Mouse (Mus musculus) adrenal gland, postnatal 36 days (tissue): ENCODE results near the gene Id1. TPM values are rescaled to one million over a fixed set of nuclear protein-coding genes. Genes with fewer than 3 reads are reported as not detected.

Source experiments
- DNase-seq, 2 experiments: peaks; one replicate each; pipeline ENCODE4 v3.0.0; 2021; ENCODE audit warnings: mixed read lengths in 1 of 2
- microRNA-seq: library from miRNA; unstranded; fragments of <30 nt; microRNA quantifications from one replicate; pipeline ENCODE4 v1.2.0, GENCODE M21; 2021
- total RNA-seq, 2 experiments: library from RNA; stranded (reverse); gene quantifications; 2 replicates each; pipeline ENCODE4 v1.2.3; 2021

Id1 gene
- total RNA-seq, 2 experiments from 2014 or later = 68.4 to 105 TPM

GRCm38 (mm10) chr2:152784640-152785039 lies 48.6 kb downstream of the Id1 start:
- no peak for DNase-seq

GRCm38 (mm10) chr2:152785446-152786350 lies 49.6 kb downstream of the Id1 start:
- peak; percentile 81 to 85 for DNase-seq

Small RNAs within 50 kb of the gene (microRNA-seq; reads per million reads assigned to microRNA genes)
- gene Gm23802 = not detected

Other genes with a start within 250 kb of the Id1 start
- not detected for gene Defb22, start 246.1 kb upstream of the Id1 start, total RNA-seq
- not detected for gene Defb26, start 224.6 kb upstream of the Id1 start, total RNA-seq
- not detected for gene Defb28, start 218.0 kb upstream of the Id1 start, total RNA-seq
- not detected for gene Defb29, start 196.2 kb upstream of the Id1 start, total RNA-seq
- gene Gm17416, start 166.9 kb upstream of the Id1 start, total RNA-seq = not detected
- gene Defb21, start 163.5 kb upstream of the Id1 start, total RNA-seq = not detected
- gene Defb19, start 155.9 kb upstream of the Id1 start, total RNA-seq = 1 to 10 TPM in 1 of 2 experiments, not detected in 1; 1.3 TPM
- not detected for gene Defb45, start 136.9 kb upstream of the Id1 start, total RNA-seq
- 1 to 10 TPM in 1 of 2 experiments, not detected in 1; 1.3 TPM for gene Defb36, start 131.9 kb upstream of the Id1 start, total RNA-seq
- 1 to 10 TPM in 1 of 2 experiments, not detected in 1; 2.2 TPM for gene Defb25, start 113.2 kb upstream of the Id1 start, total RNA-seq
- gene Rem1, start 109.3 kb upstream of the Id1 start, total RNA-seq = 10 to 100 TPM in 1 of 2 experiments, 1 to 10 TPM in 1; 9.3 to 13.2 TPM
- gene H13, start 66.8 kb upstream of the Id1 start, total RNA-seq = 100 to 1,000 TPM; 169 to 173 TPM
- 10 to 100 TPM; 27.2 to 31.7 TPM for gene Mcts2, start 49.2 kb upstream of the Id1 start, total RNA-seq
- gene Cox4i2, start 17.9 kb downstream of the Id1 start, total RNA-seq = 1 to 10 TPM; 3.0 to 4.0 TPM
- 10 to 100 TPM; 58.2 to 93.9 TPM for gene Bcl2l1, start 95.5 kb downstream of the Id1 start, total RNA-seq
- 1 to 10 TPM; 5.1 to 6.2 TPM for gene Tpx2, start 111.7 kb downstream of the Id1 start, total RNA-seq
- not detected for gene Mylk2, start 175.1 kb downstream of the Id1 start, total RNA-seq
- 1 to 10 TPM; 2.7 to 2.8 TPM for gene Foxs1, start 197.0 kb downstream of the Id1 start, total RNA-seq
- gene Dusp15, start 215.4 kb downstream of the Id1 start, total RNA-seq = 1 to 10 TPM in 1 of 2 experiments, under 1 TPM in 1; 0.99 to 2.1 TPM
- gene Ttll9, start 226.2 kb downstream of the Id1 start, total RNA-seq = under 1 TPM; 0.30 to 0.50 TPM